Mouse (Mus musculus): Measurements from ENCODE around the gene Zfp541. TPM values are rescaled to one million over a fixed set of nuclear protein-coding genes. Genes with fewer than 3 reads are reported as not detected.

Gene Zfp541
- total and polyA plus RNA-seq, 2 experiments from 2014 or later = 0.10 to 0.17 TPM

DNA sequence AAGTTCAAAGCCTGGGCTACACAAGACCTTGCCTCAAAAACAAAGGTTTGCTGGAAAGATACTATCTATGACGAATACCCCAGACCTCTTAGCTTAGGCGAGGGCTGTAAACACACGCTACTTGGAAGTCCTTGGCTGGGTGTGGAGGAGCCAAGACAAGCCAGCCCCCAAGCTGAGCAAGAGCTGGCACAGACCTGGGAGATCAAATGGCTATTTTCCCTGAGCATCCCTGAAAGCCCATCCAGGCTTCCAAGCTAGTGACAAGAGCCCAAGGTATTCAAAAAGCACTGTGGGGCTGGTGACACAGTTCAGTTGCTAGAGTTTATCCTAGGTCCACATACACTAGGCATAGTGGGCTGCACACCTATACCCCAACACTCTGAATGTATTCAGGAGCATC is 11.0 kb upstream of the Zfp541 start:
- H3K4me1 ChIP-seq (ENCODE audit: insufficient read depth) = peaks cover 22% of the 10 kb centered on the region
- 90% methylated on average over 3 of the region's 3 CpGs for WGBS
- no peak overlapping the region for H3K27ac ChIP-seq (ENCODE audit: low read depth, low read length)
- H3K4me2 ChIP-seq (ENCODE audit: low read depth) = no peak overlapping the region
- no peaks in the 10 kb centered on the region for H3K36me3 ChIP-seq (ENCODE audit: insufficient read depth)
- no peak overlapping the region for H3K9ac ChIP-seq
- no peak for ATAC-seq
- H3K4me3 ChIP-seq (ENCODE audit: low read depth, low read length) = no peak overlapping the region
- no peak for DNase-seq
- no peak for TF ChIP-seq CTCF (IDR thresholded peaks at IDR 0.05; ENCODE audit: low read depth)
- H3K27me3 ChIP-seq (ENCODE audit: insufficient read depth, low read length) = no peaks in the 10 kb centered on the region
- H3K9me3 ChIP-seq (ENCODE audit: low read length) = no peaks in the 10 kb centered on the region

DNA sequence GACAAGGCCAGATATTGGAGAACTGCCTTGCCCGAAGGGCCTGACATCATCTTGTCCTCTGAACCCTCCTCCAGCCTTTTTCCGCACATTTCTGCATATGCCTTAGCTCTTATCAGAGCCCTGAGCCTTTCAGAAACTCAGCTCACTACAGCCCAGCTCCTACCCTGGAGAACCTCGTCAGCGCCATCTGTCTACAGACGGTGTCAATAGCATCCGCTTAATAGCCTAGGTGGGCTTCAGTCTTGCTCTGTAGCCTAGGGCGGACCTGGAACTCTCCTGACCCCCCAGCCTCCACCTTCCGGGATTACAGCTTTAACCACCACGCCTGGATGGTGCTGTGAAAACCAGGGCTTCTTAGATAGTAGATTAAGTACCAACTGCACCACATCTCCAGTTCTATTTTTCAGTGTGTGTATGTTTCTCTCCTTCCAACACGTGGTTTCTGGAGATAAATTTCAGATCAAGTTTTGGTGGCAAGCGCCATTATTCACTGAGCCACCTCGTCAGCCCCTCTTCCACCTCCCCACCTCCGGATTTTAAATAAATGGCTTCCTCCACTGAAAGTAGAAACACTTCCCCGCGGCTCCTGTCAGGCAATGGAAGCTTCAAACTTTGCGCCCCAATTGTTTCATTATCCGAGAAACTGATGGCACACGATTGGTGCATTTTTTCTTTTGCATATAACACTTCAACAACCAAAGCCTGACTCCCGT is 9.6 kb upstream of the Zfp541 start:
- H3K9me3 ChIP-seq (ENCODE audit: low read length) = no peaks in the 10 kb centered on the region
- no peaks in the 10 kb centered on the region for H3K27me3 ChIP-seq (ENCODE audit: insufficient read depth, low read length)
- no peak for ATAC-seq
- no peaks in the 10 kb centered on the region for H3K36me3 ChIP-seq (ENCODE audit: insufficient read depth)
- peak overlapping the region; percentile 52 for H3K4me2 ChIP-seq (ENCODE audit: low read depth)
- 5% methylated on average over 19 of the region's 19 CpGs for WGBS
- H3K4me3 ChIP-seq (ENCODE audit: low read depth, low read length) = peak overlapping the region; percentile 43
- peak; percentile 78 for TF ChIP-seq CTCF (IDR thresholded peaks at IDR 0.05; ENCODE audit: low read depth)
- peak; percentile 76 for DNase-seq
- H3K27ac ChIP-seq (ENCODE audit: low read depth, low read length) = peak overlapping the region; percentile 66
- H3K9ac ChIP-seq = peak overlapping the region; percentile 39
- H3K4me1 ChIP-seq (ENCODE audit: insufficient read depth) = peaks cover 20% of the 10 kb centered on the region

DNA sequence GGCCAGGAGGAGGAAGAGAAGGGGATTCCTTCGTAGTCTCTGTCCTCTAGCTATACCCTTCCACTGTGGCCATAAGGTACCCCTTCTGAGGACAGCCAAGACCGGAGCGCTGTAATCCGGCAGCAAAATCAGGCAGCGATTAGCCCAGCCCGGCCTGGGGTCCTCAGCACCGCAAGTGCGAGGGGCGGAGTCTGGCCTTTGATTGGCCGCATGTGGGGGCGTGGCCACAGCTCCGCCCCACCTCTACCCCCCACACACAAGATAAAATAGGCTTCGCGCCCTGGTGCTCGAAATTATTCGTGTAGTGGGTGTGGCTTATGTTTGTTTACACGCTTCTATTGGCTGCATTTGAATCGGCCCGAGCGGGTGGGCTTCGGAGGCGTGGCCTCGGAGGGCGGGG is 8.9 kb upstream of the Zfp541 start:
- Histone ChIP-seq H3K27ac (ENCODE audit: low read depth, low read length) (peak overlapping the region; percentile 66), H3K9ac (peak overlapping the region; percentile 39), H3K27me3 (ENCODE audit: insufficient read depth, low read length) (no peaks in the 10 kb centered on the region), H3K9me3 (ENCODE audit: low read length) (no peaks in the 10 kb centered on the region), H3K4me2 (ENCODE audit: low read depth) (peak overlapping the region; percentile 52), H3K36me3 (ENCODE audit: insufficient read depth) (no peaks in the 10 kb centered on the region), H3K4me3 (ENCODE audit: low read depth, low read length) (peak overlapping the region; percentile 43), H3K4me1 (ENCODE audit: insufficient read depth) (peaks cover 20% of the 10 kb centered on the region)
- WGBS = 2% methylated on average over 24 of the region's 24 CpGs
- ATAC-seq = peak; percentile 86
- 0 out of 2 replicates have a peak, but pooled peaks have one; percentile 14 for TF ChIP-seq CTCF (IDR thresholded peaks at IDR 0.05; ENCODE audit: low read depth)
- DNase-seq = peak; percentile 98

DNA sequence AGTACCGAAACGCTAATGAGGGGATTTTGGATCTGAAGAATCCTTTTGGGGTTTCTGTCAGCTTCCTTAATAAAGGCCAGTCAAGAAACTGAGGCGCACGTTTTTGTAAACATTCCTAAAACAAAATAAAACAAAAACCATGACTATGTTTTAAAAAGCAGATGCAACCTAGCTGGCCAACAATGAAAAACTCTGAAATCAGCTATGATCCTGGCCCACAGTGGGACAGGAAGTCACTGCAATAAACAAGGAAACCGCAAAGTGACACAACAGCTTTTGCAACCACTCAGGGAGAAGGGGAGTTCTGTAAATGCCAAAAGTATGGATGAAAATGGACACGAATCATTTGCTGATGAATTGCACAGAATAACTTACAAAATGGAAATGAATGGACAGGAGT is 8.5 kb upstream of the Zfp541 start:
- peak overlapping the region; percentile 52 for H3K4me2 ChIP-seq (ENCODE audit: low read depth)
- H3K4me3 ChIP-seq (ENCODE audit: low read depth, low read length) = peak overlapping the region; percentile 43
- TF ChIP-seq CTCF (IDR thresholded peaks at IDR 0.05; ENCODE audit: low read depth) = no peak
- no peaks in the 10 kb centered on the region for H3K27me3 ChIP-seq (ENCODE audit: insufficient read depth, low read length)
- ATAC-seq = no peak
- H3K9me3 ChIP-seq (ENCODE audit: low read length) = no peaks in the 10 kb centered on the region
- no peak overlapping the region for H3K27ac ChIP-seq (ENCODE audit: low read depth, low read length)
- peaks cover 20% of the 10 kb centered on the region for H3K4me1 ChIP-seq (ENCODE audit: insufficient read depth)
- no peak for DNase-seq
- no peaks in the 10 kb centered on the region for H3K36me3 ChIP-seq (ENCODE audit: insufficient read depth)
- no peak overlapping the region for H3K9ac ChIP-seq
- WGBS = 13% methylated on average over 6 of the region's 6 CpGs

DNA sequence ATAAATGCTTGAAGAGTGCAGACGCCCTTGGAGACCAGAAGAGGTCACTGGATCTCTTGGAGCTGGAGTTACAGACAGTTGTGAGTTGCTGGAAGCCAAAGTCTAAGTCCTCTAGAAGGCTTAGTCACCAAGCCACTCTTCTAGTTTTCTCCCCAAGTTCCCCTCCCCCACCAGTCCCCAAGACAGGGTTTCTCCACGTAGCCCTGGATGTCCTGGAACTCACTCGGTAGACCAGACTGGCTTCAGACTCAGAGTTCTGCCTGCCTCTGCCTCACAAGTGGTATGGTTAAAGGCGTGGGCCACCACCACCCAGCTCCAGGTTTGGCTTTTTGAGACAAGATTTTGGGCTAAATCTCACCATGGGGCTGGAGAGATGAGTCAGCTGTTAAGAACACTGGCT is 6.6 kb upstream of the Zfp541 start:
- H3K36me3 ChIP-seq (ENCODE audit: insufficient read depth) = no peaks in the 10 kb centered on the region
- no peak overlapping the region for H3K27ac ChIP-seq (ENCODE audit: low read depth, low read length)
- WGBS = 61% methylated on average over 4 of the region's 4 CpGs
- peaks cover 8% of the 10 kb centered on the region for H3K4me1 ChIP-seq (ENCODE audit: insufficient read depth)
- DNase-seq = no peak
- H3K9me3 ChIP-seq (ENCODE audit: low read length) = no peaks in the 10 kb centered on the region
- no peak overlapping the region for H3K4me2 ChIP-seq (ENCODE audit: low read depth)
- no peak overlapping the region for H3K4me3 ChIP-seq (ENCODE audit: low read depth, low read length)
- H3K27me3 ChIP-seq (ENCODE audit: insufficient read depth, low read length) = no peaks in the 10 kb centered on the region
- TF ChIP-seq CTCF (IDR thresholded peaks at IDR 0.05; ENCODE audit: low read depth) = no peak
- H3K9ac ChIP-seq = no peak overlapping the region
- ATAC-seq = no peak

DNA sequence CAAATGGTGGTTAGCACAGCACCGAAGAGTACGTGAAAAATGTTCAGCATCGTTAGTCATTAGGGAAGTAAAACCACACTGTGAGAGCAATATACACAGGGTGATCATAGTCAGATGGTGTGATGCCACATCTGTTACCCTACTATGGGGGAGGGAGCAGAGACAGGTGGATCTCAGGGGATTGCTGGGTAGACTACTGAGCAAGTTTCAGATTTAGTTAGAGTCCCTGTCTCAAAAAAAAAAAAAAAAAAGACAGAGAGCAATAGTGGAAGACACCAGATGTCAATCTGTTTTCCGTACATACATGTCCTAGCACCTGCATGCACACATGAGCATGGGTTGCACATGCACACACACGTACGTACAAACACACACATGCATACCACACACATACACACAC is 5.9 kb upstream of the Zfp541 start:
- DNase-seq = no peak
- TF ChIP-seq CTCF (IDR thresholded peaks at IDR 0.05; ENCODE audit: low read depth) = no peak
- Histone ChIP-seq H3K4me1 (ENCODE audit: insufficient read depth) (peaks cover 7% of the 10 kb centered on the region; the same call in 1 of the 2 replicates), H3K27me3 (ENCODE audit: insufficient read depth, low read length) (no peaks in the 10 kb centered on the region), H3K9ac (no peak overlapping the region), H3K4me3 (ENCODE audit: low read depth, low read length) (no peak overlapping the region), H3K27ac (ENCODE audit: low read depth, low read length) (no peak overlapping the region), H3K9me3 (ENCODE audit: low read length) (no peaks in the 10 kb centered on the region), H3K36me3 (ENCODE audit: insufficient read depth) (no peaks in the 10 kb centered on the region), H3K4me2 (ENCODE audit: low read depth) (no peak overlapping the region)
- no peak for ATAC-seq
- WGBS = 86% methylated on average over 6 of the region's 6 CpGs

DNA sequence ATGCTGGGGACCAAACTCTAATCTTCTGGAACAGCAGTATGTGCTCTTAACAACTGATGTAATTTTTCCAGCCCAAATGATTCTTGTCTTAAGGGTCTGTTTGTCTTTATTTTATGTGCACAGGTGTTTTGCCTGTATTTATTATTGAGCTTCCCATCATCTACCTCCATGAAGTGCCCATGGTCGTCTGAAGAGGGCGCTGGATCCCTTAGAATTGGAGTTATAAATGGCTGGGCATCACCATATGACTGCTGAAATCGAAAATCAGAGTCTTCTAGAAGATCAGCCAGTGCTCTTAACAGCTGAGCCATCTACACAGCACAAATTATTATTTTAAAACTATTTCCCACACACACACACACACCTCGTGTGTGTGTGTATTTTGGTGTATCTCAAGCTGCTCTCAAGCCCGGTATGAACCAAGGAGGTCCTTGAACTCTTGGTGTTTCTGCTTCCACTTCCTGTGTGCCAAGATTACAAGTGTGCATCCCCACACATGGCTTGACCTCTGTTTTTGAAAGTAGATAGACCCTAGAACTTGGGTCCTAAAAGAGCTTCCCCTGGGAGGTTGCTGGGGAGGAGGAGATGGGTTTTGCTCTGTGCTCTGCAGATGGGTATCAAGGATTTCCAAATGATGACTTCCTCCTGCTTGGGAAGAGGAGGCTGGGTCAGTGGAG is 5.0 kb upstream of the Zfp541 start:
- Histone ChIP-seq H3K27ac (ENCODE audit: low read depth, low read length) (no peak overlapping the region), H3K9me3 (ENCODE audit: low read length) (no peaks in the 10 kb centered on the region), H3K36me3 (ENCODE audit: insufficient read depth) (no peaks in the 10 kb centered on the region), H3K4me1 (ENCODE audit: insufficient read depth) (peaks cover 7% of the 10 kb centered on the region; the same call in 1 of the 2 replicates), H3K9ac (no peak overlapping the region), H3K27me3 (ENCODE audit: insufficient read depth, low read length) (no peaks in the 10 kb centered on the region), H3K4me3 (ENCODE audit: low read depth, low read length) (no peak overlapping the region), H3K4me2 (ENCODE audit: low read depth) (no peak overlapping the region)
- peak; percentile 59 for TF ChIP-seq CTCF (IDR thresholded peaks at IDR 0.05; ENCODE audit: low read depth)
- WGBS = 30% methylated on average over 5 of the region's 5 CpGs
- DNase-seq (peak; percentile 25), ATAC-seq (no peak)
